Mouse (Mus musculus) heart, embryonic 14.5 days (tissue): ENCODE data around the gene Usp19. TPM values are rescaled to one million over a fixed set of nuclear protein-coding genes. Genes with fewer than 3 reads are reported as not detected.
A peak's percentile ranks its signal among the peaks of the same experiment; 100 is the strongest.

Experiments used
- ATAC-seq: fragments of 200-750 bp; cut with Nextera tagmentation; 2 replicates; pipeline ENCODE4 v1.8.0; 2017; ENCODE audit warnings: low read depth, moderate TSS enrichment; ENCODE audit not compliant: insufficient number of reproducible peaks, insufficient read depth, low FRiP score
- H3K27ac ChIP-seq, 2 experiments: fragments of 200-500 bp in 1 of 2; fragments of 300-500 bp in 1 of 2; sonication (generic) in 1 of 2; replicated peaks in 1 of 2; 2 replicates each; pipeline ENCODE4 v1.5.1; 2012 to 2014; ENCODE audit warnings: low read depth in 2 of 2, low read length in 2 of 2, control low read depth in 1 of 2, mild to moderate bottlenecking in 1 of 2, mixed read lengths in 1 of 2; ENCODE audit not compliant: control insufficient read depth in 1 of 2, insufficient read depth in 1 of 2
- H3K27me3 ChIP-seq: fragments of 300-500 bp; sonication (generic); 2 replicates; pipeline ENCODE4 v1.6.1; 2014; ENCODE audit warnings: mild to moderate bottlenecking, low read length, control low read depth; ENCODE audit not compliant: control insufficient read depth, insufficient read depth
- H3K36me3 ChIP-seq: fragments of 300-500 bp; sonication (generic); 2 replicates; pipeline ENCODE4 v1.6.1; 2014; ENCODE audit warnings: mild to moderate bottlenecking, control low read depth, low read length, mixed read lengths; ENCODE audit not compliant: control insufficient read depth, insufficient read depth
- H3K4me1 ChIP-seq, 2 experiments: fragments of 200-500 bp in 1 of 2; fragments of 300-500 bp in 1 of 2; sonication (generic) in 1 of 2; 2 replicates each; pipeline ENCODE4 v1.6.1; 2012 to 2014; ENCODE audit warnings: low read length in 2 of 2, control low read depth in 1 of 2, mixed read lengths in 1 of 2; ENCODE audit not compliant: control insufficient read depth in 2 of 2, insufficient read depth in 2 of 2
- H3K4me2 ChIP-seq: fragments of 300-500 bp; sonication (generic); 2 replicates; pipeline ENCODE4 v1.6.1; 2014; ENCODE audit warnings: mild to moderate bottlenecking, low read length
- H3K4me3 ChIP-seq, 2 experiments: fragments of 200-500 bp in 1 of 2; fragments of 300-500 bp in 1 of 2; sonication (generic) in 1 of 2; 2 replicates each; pipeline ENCODE4 v1.5.1; 2012 to 2014; ENCODE audit warnings: low read length in 2 of 2, mild to moderate bottlenecking in 2 of 2, control low read depth in 1 of 2, low read depth in 1 of 2, moderate library complexity in 1 of 2; ENCODE audit not compliant: control insufficient read depth in 1 of 2, insufficient read depth in 1 of 2
- H3K9ac ChIP-seq: fragments of 300-500 bp; sonication (generic); 2 replicates; pipeline ENCODE4 v1.6.1; 2014; ENCODE audit warnings: mild to moderate bottlenecking, low read length
- H3K9me3 ChIP-seq: fragments of 300-500 bp; sonication (generic); 2 replicates; pipeline ENCODE4 v1.6.1; 2016; ENCODE audit warnings: low read length, control low read depth; ENCODE audit not compliant: control insufficient read depth
- WGBS: fragments of 180-500 bp; shearing (Covaris S2); extraction: QIAGEN DNeasy Blood & Tissue Kit; methylation state at CpG from one replicate; pipeline ENCODE4 v1.1.7; 2014; 5-methylcytosine and 5-hydroxymethylcytosine counted together
- polyA plus RNA-seq: library from polyadenylated mRNA; unstranded; fragments of >200 nt; fragmentation: Nextera tagmentation; extraction: Ambion mirVana; gene quantifications from 2 replicates; pipeline ENCODE4 v1.2.1, GENCODE M21; 2014

Usp19 gene
- polyA plus RNA-seq, result 54.4 and 57.0 TPM in 2 replicates

GRCm38 (mm10) chr9:108490559-108491285, at the start of gene Usp19:
TSS of gene Usp19 (plus strand) at chr9:108490602.
- WGBS, result under 1% methylated on average over 69 of the region's 69 CpGs
- Histone ChIP-seq H3K9ac (peak within 1 kb of the TSS; percentile 99), H3K9me3 (no peaks in the 10 kb centered on the region), H3K4me1 (peaks cover 10% of the 10 kb centered on the region in 2 experiments), H3K4me3 (peak within 1 kb of the TSS; percentile 96 to 99), H3K27ac (peak within 1 kb of the TSS; percentile 97 to 99), H3K36me3 (peaks cover 86% of the 10 kb centered on the region), H3K27me3 (no peaks in the 10 kb centered on the region), H3K4me2 (peak within 1 kb of the TSS; percentile 73)
- ATAC-seq, result peak; percentile 85

GRCm38 (mm10) chr9:108441236-108441919, 49.0 kb upstream of the Usp19 start:
- 43% methylated on average over 11 of the region's 11 CpGs for WGBS
- Histone ChIP-seq H3K27ac (peak overlapping the region; percentile 31 to 33; a peak in 3 of 4 replicates), H3K4me1 (peaks cover 6 to 28% of the 10 kb centered on the region in 2 experiments), H3K4me3 (no peak overlapping the region), H3K36me3 (no peaks in the 10 kb centered on the region), H3K4me2 (peak overlapping the region; percentile 19; the same call in 1 of the 2 replicates), H3K9me3 (no peaks in the 10 kb centered on the region), H3K9ac (peak overlapping the region; percentile 14; the same call in 1 of the 2 replicates), H3K27me3 (no peaks in the 10 kb centered on the region)
- peak; percentile 13; the same call in 1 of the 2 replicates for ATAC-seq

GRCm38 (mm10) chr9:108445125-108445524, 45.3 kb upstream of the Usp19 start:
- 67% methylated on average over 9 of the region's 9 CpGs for WGBS
- no peak for ATAC-seq
- H3K4me1 ChIP-seq, result peaks cover 20 to 44% of the 10 kb centered on the region in 2 experiments

GRCm38 (mm10) chr9:108449860-108450259, 40.5 kb upstream of the Usp19 start:
- Histone ChIP-seq H3K27ac (peak overlapping the region; percentile 83 to 94), H3K36me3 (peaks cover 26% of the 10 kb centered on the region), H3K9me3 (no peaks in the 10 kb centered on the region), H3K9ac (peak overlapping the region; percentile 71), H3K27me3 (no peaks in the 10 kb centered on the region), H3K4me3 (peak overlapping the region; percentile 8 to 12; a peak in 3 of 4 replicates), H3K4me2 (peak overlapping the region; percentile 85), H3K4me1 (peaks cover 26 to 43% of the 10 kb centered on the region in 2 experiments)
- ATAC-seq, result peak; percentile 34
- 27% methylated on average over 4 of the region's 4 CpGs for WGBS

More at GRCm38 (mm10) chr9:108445125-108445524, 45.3 kb upstream of the Usp19 start:
- Histone ChIP-seq H3K4me3 (no peak overlapping the region), H3K9ac (no peak overlapping the region), H3K9me3 (no peaks in the 10 kb centered on the region), H3K27ac (no peak overlapping the region), H3K27me3 (no peaks in the 10 kb centered on the region), H3K4me2 (no peak overlapping the region), H3K36me3 (peaks cover 26% of the 10 kb centered on the region)

- peak; percentile 73 for ATAC-seq
- H3K27me3 ChIP-seq, result no peaks in the 10 kb centered on the region
- H3K36me3 ChIP-seq, result peaks cover 26% of the 10 kb centered on the region
- peaks cover 24 to 43% of the 10 kb centered on the region in 2 experiments for H3K4me1 ChIP-seq
- peak overlapping the region; percentile 65 to 82 for H3K4me3 ChIP-seq
- no peaks in the 10 kb centered on the region for H3K9me3 ChIP-seq
- H3K4me2 ChIP-seq, result peak overlapping the region; percentile 85
- H3K27ac ChIP-seq, result peak overlapping the region; percentile 93 to 96
- 32% methylated on average over 21 of the region's 21 CpGs for WGBS
- H3K9ac ChIP-seq, result peak overlapping the region; percentile 83
These were observed 39.9 kb upstream of the Usp19 start for GRCm38 (mm10) chr9:108450292-108451169.

- no peaks in the 10 kb centered on the region for H3K9me3 ChIP-seq
- H3K27ac ChIP-seq, result peak overlapping the region; percentile 93 to 96
- H3K4me2 ChIP-seq, result peak overlapping the region; percentile 85
- WGBS, result 44% methylated on average over 6 of the region's 6 CpGs
- no peaks in the 10 kb centered on the region for H3K27me3 ChIP-seq
- no peak for ATAC-seq
- H3K9ac ChIP-seq, result peak overlapping the region; percentile 83
- peak overlapping the region; percentile 65 to 82 for H3K4me3 ChIP-seq
- H3K4me1 ChIP-seq, result peaks cover 24 to 38% of the 10 kb centered on the region in 2 experiments
- peaks cover 26% of the 10 kb centered on the region for H3K36me3 ChIP-seq
These were observed 39.3 kb upstream of the Usp19 start for GRCm38 (mm10) chr9:108451170-108451493.
